Mouse (Mus musculus) embryonic fibroblast, embryonic 13.5 days (primary cell): ENCODE measurements at regions not wholly inside any gene's neighbourhood (a gene's known extent, or its start where the extent isn't known, plus 50 kb on each side); places are given as distances from the start of the nearest gene placed in this dataset.

Experiments used
- H3K27ac ChIP-seq: 2 replicates; pipeline ENCODE4 v1.5.1; 2012; ENCODE audit warnings: low read length, control low read depth, inconsistent platforms; ENCODE audit not compliant: insufficient read depth
- H3K4me1 ChIP-seq: 2 replicates; pipeline ENCODE4 v1.6.1; 2011; ENCODE audit warnings: low read length; ENCODE audit not compliant: control insufficient read depth, insufficient read depth
- H3K4me3 ChIP-seq: 2 replicates; pipeline ENCODE4 v1.5.1; 2011; ENCODE audit warnings: mild to moderate bottlenecking, control low read depth, low read length; ENCODE audit not compliant: insufficient read depth
- CTCF ChIP-seq: IDR thresholded peaks from 2 replicates; pipeline ENCODE4 v1.5.1; 2011; ENCODE audit warnings: mild to moderate bottlenecking, control low read depth, low read length, moderate library complexity, borderline replicate concordance; ENCODE audit not compliant: insufficient read depth
- POLR2A ChIP-seq: IDR thresholded peaks from 2 replicates; pipeline ENCODE4 v1.6.1; 2011; ENCODE audit warnings: low read depth, mild to moderate bottlenecking, control low read depth, low read length, moderate library complexity

- no peak overlapping the region for H3K27ac ChIP-seq
- H3K4me1 ChIP-seq = no peaks in the 10 kb centered on the region; the same call in 1 of the 2 replicates
- TF ChIP-seq CTCF = no peak
- no peak overlapping the region for H3K4me3 ChIP-seq
Observed at GRCm38 (mm10) chr14:24731872-24732525, 245.1 kb downstream of the Rps24 start.

- TF ChIP-seq POLR2A = no peak
- no peak for TF ChIP-seq CTCF
- Histone ChIP-seq H3K27ac (no peak overlapping the region), H3K4me3 (no peak overlapping the region), H3K4me1 (no peaks in the 10 kb centered on the region; the same call in 1 of the 2 replicates)
Observed at GRCm38 (mm10) chr14:24733326-24733725, 246.4 kb downstream of the Rps24 start.

- no peak overlapping the region for H3K27ac ChIP-seq
- H3K4me3 ChIP-seq = no peak overlapping the region
- TF ChIP-seq POLR2A = no peak
- TF ChIP-seq CTCF = no peak
- H3K4me1 ChIP-seq = no peaks in the 10 kb centered on the region
Observed at GRCm38 (mm10) chr14:24738869-24739268, 251.9 kb downstream of the Rps24 start.

GRCm38 (mm10) chr14:24744451-24744850 lies 257.5 kb downstream of the Rps24 start:
- TF ChIP-seq POLR2A = no peak
- TF ChIP-seq CTCF = no peak
- H3K27ac ChIP-seq = no peak overlapping the region
- no peak overlapping the region for H3K4me3 ChIP-seq
- no peaks in the 10 kb centered on the region for H3K4me1 ChIP-seq

- TF ChIP-seq POLR2A = no peak
- TF ChIP-seq CTCF = no peak
- Histone ChIP-seq H3K4me1 (no peaks in the 10 kb centered on the region), H3K27ac (no peak overlapping the region), H3K4me3 (no peak overlapping the region)
Observed at GRCm38 (mm10) chr14:24745730-24746129, 258.8 kb downstream of the Rps24 start.

- no peaks in the 10 kb centered on the region for H3K4me1 ChIP-seq
- no peak overlapping the region for H3K27ac ChIP-seq
- TF ChIP-seq POLR2A = no peak
- no peak for TF ChIP-seq CTCF
- no peak overlapping the region for H3K4me3 ChIP-seq
Observed at GRCm38 (mm10) chr14:24747471-24747795, 260.5 kb downstream of the Rps24 start.

GRCm38 (mm10) chr14:24747796-24748496 lies 261.0 kb downstream of the Rps24 start:
- H3K27ac ChIP-seq = no peak overlapping the region
- H3K4me1 ChIP-seq = no peaks in the 10 kb centered on the region
- H3K4me3 ChIP-seq = no peak overlapping the region
- TF ChIP-seq POLR2A (no peak), CTCF (no peak)

GRCm38 (mm10) chr14:24748497-24748862 lies 261.6 kb downstream of the Rps24 start:
- TF ChIP-seq POLR2A (no peak), CTCF (no peak)
- Histone ChIP-seq H3K4me3 (no peak overlapping the region), H3K4me1 (no peaks in the 10 kb centered on the region), H3K27ac (no peak overlapping the region)

- Histone ChIP-seq H3K4me1 (no peaks in the 10 kb centered on the region), H3K4me3 (no peak overlapping the region), H3K27ac (no peak overlapping the region)
- TF ChIP-seq CTCF (no peak), POLR2A (no peak)
Observed at GRCm38 (mm10) chr14:24749313-24749712, 262.4 kb downstream of the Rps24 start.

- Histone ChIP-seq H3K27ac (no peak overlapping the region), H3K4me3 (no peak overlapping the region), H3K4me1 (no peaks in the 10 kb centered on the region)
- TF ChIP-seq CTCF = no peak
- no peak for TF ChIP-seq POLR2A
Observed at GRCm38 (mm10) chr14:24751227-24751626, 264.3 kb downstream of the Rps24 start.

- H3K4me3 ChIP-seq = no peak overlapping the region
- no peaks in the 10 kb centered on the region for H3K4me1 ChIP-seq
- H3K27ac ChIP-seq = no peak overlapping the region
- no peak for TF ChIP-seq CTCF
Observed at GRCm38 (mm10) chr14:24754753-24755152, 267.8 kb downstream of the Rps24 start.
